Mouse (Mus musculus): Measurements from ENCODE around the gene Elf3.

DNA sequence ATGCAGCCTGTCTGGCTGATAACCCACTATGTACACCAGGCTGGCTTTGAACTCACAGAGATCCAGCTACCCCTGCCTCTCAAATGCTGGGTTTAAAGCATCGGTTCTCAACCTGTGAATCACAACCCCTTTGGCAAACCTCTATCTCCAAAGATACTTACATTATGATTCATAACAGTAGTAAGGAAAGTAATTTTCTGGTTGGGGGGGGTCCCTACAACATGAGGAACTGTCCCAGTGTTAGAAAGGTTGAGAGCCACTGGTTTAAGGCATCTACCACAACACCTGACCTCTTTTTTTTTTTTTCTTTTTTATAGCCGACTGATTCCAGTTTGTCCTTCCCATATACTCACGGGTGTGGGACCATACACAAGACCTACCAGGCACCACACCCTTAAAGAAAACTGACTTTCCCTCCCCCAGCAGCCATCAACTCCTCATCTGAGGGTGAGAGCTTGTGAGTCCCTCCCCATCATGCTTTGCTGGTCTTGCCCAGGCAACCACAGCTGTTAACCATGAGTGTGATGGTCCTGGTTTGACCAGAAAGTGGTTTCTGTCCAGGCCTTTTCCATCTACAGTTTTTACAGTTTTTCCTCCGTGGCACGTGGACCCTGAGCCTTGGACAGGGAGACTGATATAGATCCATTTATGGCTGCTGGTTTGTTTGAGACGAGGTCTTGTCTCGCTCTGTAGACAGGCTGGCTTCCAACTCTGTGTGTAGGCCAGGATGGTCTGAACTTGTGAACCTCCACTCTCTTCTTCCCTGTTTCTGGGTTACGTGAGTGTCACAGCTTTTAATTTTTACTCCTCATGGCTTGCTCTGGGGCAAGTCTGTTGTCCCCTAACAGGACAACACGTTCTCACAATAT, 44.4 kb downstream of the Elf3 start:
- TF ChIP-seq CTCF (IDR thresholded peaks at IDR 0.05) = no peak
- no peak for TF ChIP-seq EP300 (IDR thresholded peaks at IDR 0.05)

All from lung, postnatal 0 days (tissue).